Mouse (Mus musculus): ENCODE measurements at regions not wholly inside any gene's neighbourhood (a gene's known extent, or its start where the extent isn't known, plus 50 kb on each side); places are given as distances from the start of the nearest gene placed in this dataset.

DNA sequence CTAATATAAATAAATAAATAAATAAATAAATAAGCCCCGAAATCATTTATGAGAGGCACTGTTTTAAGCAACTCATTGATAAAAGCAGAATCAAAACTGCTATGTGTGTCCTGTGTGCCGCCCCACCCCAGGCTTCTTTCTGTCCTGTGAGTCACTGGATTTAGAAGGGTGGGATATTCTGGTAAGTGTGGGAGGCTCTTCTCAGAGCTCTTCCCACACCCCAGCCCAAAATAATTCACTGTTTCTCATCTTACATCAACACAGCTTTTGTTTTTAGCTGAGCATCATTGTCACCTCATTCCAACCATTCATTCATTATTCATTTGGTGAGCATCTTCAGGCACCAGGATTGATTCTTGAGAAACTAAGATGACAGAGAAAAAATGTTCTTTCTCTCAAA, 118.4 kb downstream of the Barx2 start:
- no peak for DNase-seq (ENCODE audit: low spot score)

DNA sequence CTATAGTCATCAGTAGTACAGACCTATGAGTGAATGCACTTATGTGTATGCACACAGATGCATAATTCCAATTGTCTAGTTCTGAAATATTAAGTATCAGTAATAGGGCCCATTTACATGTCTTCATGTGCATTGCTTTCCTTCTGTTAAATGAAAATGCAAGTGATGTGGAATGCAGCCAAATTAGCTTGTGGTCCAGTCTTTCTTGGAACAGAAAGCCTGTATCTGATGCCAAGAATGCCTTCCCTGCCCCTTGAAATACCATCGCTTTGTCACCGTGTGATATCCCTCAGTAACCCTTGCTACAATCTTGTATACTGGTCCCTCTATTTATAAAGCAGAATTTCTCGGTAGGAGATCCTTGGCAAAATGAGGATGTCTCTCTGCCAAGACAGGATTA, 137.3 kb downstream of the Barx2 start:
- no peak for DNase-seq (ENCODE audit: low spot score)

DNA sequence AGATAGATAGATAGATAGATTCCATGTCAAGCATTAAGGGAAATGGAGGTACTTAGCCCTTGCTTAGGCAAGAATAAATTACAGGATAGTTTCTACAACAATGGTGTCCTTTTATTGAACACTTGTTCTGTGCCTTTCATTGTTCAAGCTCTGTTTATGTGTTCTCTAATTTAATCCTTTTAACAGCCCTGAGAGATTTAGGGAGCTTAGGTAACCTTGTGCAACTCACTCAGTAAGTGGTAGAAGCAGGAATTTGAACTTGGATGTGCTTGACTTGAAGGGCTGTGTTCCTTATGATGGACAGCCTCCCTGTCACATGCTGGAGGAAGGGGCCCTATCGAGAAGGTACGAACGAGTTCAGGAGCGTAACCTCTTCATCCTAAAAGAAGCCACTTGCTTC, 147.9 kb downstream of the Barx2 start:
- DNase-seq (ENCODE audit: low spot score), result no peak

DNA sequence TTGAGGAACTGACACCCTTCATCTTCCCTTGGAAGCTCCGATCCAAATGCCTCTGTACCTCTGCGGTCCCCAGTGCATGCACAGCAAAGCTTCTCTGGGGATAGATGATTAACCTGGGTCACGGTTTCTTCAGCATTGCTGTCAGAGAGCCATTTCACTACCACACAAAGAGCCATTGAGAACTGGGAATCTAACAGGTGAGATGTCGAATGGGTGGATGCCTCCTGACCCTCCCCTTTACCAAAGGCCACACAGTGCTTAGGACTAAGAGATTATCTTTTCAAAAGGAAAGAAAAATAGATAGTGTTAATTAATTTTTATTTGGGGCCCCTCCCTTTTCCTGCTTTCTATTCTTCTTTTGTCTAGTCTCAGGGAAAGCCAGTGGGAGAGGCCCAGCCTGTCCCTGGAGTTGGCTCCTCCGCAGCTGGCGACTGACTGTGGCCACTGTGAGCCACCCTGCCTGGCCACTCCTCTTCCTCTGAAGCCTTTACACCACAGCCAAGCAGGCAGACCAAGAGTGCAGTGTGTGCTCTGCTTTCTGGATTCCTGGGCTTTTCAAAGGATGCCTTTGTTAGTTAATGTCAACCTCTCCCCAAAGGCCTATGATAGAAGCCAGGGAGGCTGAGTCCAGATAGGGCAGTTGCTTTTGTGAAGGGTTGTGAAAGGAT, 155.2 kb downstream of the Barx2 start:
- no peak for DNase-seq (ENCODE audit: low spot score)

DNA sequence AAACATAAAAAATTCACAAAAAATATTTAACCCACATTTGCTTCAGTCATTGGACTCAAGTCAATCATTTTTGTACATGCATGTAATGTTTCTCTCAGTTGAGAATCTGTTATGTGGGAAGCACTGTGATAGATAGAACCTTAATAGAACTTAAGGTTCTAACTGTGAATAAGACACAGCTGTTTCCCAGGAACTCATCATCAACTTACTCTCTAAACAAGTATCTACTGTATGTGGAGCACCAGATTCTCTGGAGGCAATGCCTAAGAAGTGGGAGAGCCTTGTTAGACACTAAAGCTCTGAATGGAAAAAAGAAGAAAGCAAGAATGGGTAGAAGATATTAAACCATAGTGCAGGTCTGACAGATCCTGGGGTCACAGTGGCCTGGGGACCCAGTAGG, 182.8 kb downstream of the Barx2 start:
- no peak for DNase-seq (ENCODE audit: low spot score)

DNA sequence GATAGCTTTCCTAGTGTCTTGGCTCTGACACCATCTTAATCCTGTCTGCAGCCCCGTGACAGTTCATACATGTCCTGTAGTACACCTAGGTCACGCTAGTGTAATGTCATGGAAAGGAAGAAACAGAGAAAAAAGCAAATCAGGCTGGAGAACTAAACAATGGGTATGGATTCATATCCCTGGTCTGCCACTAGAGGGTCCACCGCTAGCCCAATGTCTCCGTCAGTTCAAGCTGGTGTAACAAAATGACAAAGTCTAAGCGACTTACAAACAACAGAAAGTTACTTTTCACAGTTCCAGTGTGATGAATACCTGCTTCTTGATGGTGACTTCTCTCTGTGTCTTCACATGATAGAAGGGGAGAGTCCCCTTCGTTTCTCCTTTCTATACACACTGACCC, 194.0 kb downstream of the Barx2 start:
- no peak for DNase-seq (ENCODE audit: low spot score)

DNA sequence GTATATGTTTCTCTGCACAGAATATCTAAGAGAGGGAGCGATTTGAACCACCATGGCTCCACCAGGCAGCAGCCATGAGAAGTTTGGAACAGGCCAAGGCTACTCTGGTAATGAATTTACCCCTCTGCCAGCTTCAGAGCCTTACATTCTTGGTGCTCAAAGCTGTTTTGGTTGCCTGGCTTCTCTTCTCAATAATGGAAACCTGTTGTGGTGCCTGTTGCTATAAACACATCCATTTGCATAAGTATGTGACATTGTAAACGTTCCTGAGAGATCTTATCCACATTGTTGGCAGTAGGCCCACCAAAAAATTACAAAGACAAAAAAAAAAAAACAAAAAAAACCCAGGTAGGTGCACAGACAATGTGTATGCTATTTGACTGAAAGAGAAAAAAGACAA, 203.2 kb downstream of the Barx2 start:
- peak; percentile 21 for DNase-seq (ENCODE audit: low spot score)

DNA sequence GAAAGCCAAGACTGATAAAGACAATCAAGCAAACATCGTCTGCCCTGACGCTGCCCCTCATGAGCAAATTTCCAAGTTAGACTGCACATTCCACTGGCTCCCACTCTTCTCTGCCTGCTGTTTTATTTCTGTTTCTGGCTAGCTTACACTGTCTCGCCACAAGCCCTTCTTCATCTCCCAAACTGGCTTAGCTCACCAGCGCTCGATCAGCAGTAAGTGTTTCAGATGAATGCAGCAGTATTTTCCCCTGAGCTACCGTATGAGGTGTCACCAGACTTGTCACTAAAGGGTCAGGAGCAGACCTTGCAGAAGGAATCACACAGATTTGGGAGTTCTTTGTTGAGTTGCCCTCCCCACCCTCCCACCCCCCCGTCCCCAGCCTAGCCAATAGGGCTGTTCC, 206.6 kb downstream of the Barx2 start:
- no peak for DNase-seq (ENCODE audit: low spot score)

DNA sequence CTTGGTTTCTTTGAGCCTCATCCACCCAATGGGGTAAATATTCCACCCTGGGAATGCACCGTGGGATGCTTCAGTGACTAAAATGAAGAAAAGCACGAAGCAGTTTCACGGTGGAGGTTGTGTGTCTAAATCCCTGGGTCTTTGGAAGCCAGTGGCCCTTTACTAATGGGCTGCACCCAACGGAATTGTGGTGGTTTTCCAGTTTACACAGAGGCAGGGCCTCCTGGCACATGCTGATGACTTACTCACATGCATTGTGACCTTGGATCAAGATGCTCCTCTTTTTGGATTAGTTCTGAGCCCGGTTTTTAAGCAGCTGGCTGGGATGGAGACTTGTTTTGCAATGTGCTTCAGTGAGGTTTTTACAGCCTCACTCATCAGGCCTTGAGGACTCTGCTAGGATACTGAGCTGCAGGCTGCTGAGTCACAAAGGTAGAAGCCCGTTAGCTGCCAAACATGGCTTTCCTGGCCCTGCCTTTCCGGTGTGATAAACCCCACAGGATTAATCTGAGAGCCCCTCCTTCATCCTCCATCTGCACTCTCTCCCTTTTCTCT, 222.3 kb downstream of the Barx2 start:
- DNase-seq (ENCODE audit: low spot score), result no peak

DNA sequence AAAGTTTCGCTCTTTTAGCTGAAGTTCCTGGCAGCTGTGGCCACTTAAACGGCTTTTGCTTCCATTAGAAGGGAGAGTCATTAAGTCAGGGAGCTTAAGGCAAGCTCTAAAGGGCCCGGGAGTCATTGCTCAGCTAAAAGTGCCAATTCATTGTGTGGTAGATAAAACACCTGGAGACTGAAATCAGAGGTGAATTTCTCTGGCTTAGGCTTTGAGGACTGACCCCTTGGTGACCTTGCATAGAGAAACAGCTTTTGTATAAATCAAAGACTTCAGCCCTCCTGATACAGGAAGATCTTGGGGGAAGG, 224.1 kb upstream of the Tmem45b start:
- no peak for DNase-seq (ENCODE audit: low spot score)

DNA sequence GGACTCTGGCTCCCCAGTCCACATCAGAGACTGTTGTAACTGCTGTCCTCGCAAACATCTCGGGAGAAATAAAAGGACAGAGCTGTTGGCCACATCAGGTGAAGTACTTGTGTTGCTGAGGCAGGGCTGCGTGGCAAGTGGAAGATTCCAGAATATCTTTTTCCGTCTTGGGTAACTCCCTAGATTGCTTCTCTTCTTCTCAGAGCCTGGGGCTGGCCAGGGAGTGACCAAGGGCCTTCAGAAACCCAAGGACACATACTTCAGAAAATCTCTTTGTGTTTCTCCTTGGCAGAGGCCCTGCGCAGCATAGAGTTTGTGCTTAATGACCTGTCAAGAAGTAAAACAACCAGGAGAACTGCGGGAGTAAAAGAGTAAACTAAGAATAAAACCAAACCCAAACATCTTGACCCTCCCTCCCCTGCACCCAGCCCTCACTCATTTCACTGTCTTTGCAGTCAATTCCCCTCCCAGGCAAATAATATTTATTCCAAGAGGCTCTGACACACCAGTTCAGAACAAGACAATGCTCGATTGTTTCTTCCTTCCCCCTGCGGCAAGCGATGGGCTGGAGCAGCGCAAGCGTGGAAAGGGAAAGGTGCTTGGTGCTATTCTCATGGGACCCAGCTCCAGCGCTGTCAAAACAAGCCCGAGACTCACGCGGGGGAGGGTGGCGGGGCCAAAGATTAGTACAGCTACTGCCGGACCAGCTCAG, 223.6 kb upstream of the Tmem45b start:
- DNase-seq (ENCODE audit: low spot score), result peak; percentile 51

DNA sequence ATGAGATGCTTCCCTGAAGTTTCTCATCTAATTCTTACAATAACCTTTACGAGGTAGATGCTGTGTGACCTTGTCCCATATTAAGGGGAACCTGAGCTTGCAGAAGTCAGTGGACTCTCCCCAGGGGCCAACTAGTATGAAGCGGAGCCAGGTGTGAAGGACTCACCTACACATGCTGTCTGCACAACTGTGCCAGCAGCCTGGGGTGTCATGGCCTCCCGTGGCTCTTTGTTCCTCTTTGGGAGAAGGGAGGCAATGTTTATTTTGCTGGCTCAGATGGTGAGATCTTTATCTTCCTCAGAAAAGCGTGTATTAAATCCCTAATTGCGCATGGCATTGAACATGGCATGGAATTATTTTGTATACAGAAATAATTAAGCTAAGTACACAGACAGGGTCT, 222.2 kb upstream of the Tmem45b start:
- no peak for DNase-seq (ENCODE audit: low spot score)

DNA sequence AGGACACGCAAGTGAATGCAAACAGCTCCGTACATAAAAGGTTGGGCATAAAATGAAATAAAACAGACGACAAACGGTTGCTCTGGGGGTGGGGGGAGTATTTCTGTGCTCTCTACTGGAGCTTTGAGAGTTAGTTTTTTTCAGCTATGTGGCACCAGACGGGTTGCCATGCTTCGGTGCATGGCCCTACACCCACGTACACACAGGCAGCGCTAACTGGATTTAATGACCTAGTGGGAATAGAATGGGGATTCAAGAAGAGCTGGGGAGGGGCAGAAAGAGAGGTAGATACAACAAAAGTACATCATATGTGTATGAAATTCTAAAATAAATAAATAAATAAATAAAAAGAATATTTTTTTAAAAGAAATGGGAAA, 220.5 kb upstream of the Tmem45b start:
- DNase-seq (ENCODE audit: low spot score), result no peak

DNA sequence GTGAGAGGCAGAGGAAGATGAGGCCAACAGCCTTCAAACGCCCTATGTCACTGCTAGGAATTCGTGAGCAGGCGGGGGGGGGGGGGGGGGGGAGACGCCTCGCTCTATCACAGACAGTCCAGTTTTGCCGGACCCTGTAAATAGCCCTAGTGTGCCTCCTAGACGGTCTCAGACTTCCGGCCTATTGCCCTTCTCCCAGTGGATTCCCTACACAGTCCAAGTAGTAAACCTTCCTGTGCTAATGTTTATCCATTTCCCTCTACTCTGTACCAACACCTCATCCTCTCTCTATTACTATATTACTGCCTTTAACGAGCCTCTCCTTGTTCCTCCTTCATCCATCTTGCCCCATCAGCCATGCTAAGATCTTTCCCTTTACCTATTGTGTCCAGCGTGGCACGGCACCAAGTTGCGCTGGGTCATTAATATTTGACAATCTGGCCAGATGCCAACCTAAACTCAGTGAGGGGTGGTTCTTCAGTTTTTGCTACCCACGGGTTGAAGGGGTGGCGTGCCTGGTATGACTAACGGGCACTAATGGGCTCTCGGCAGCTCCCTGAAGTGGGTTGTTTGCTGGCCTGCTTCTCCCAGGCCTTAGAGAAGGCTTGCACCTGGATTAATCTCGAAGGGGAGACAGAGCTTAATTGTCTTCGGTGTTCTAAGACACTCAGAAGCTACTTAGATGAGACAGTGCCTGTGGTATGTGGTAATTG, 220.0 kb upstream of the Tmem45b start:
- DNase-seq (ENCODE audit: low spot score), result peak; percentile 17

DNA sequence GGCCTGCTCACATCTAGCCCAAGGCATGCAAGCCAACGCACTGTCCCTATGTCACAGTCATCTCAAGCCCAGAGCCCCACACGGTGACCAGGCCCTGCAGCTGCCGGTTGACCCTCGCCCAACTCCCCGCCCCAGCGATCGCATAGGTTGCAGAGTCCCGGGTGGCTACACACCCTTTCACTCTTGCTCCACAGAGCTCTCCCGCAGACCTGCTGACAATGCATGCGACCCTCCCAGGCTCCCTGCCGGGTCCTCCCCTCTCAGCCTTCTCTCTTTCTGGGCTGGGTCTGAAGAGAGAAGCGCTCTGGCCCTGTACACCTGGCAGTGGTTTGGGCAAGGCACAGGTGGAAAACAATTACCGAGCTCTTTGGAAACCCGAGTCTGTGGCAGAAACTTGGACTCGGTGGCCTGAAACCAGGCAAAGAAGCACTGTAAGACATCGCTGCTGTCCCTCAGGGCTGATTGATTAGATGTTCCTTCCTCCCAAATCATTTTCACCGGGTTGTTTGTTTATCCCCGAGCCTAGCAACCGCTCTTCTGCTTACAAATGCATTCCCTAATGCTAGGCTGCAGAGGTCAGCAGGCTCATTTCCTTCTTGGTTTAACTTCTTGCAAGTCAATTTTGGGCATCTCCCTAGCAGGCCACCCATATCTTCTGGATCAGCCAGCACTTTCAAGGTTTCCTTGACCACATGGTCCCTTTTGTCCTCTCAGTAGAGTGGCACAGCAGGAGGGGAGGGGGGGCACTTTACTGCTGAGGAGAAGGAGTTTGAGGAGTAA, 219.2 kb upstream of the Tmem45b start:
- DNase-seq (ENCODE audit: low spot score), result no peak

DNA sequence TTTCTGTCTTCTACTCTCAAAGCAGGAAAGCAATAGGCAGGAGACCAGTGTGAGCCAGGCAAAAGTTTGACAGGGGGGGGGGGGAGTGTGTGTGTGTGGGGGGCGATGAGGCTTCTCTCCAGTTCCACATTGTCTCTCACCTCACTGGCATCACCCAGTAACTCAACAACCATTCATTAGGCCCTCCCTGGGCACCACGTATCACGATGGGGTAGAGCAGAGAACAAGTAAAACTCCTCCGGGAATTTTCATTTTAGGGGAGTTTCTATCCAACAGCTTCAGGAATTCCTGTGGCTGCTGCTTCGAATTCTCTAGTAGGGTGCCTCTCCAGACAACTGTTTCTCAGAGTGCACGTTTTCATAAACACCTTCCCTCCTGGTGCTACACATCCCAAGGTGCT, 218.6 kb upstream of the Tmem45b start:
- no peak for DNase-seq (ENCODE audit: low spot score)

DNA sequence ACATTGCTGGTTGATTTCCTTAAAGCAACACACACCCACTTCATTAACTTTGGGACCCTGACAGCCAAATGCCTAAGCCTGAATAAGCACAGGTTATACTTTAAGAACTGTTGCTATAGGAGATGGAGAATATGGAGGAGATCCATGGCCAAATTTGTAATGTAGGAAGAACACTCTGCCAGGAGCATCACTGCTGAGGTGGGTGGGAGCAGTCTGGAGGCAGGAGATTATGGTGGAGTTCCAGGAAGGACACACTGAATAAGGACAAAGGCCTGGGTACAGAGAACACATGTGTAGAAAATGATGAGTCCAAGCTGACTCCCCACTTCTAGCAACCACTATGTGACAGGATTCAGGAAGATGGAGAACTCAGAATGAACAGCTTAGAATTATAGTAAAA, 212.9 kb upstream of the Tmem45b start:
- no peak for DNase-seq (ENCODE audit: low spot score)

DNA sequence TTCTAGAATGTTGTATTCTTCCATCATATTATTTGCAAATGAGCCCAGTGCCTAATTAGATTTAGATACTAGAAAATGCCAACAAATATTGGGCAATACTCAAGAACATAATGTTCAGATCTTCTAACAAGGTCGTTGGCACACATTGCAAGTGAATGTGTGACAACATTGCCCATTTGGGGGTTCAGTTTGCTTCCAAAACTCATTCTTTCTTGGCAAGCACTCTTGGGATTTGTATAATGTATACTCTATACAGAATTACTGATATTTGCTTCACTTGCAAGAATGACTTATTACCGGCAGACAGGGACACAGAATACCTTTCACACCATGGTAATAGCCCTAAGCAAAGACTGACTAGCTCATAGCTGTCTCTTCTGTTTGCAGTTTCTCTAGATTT, 194.8 kb upstream of the Tmem45b start:
- DNase-seq (ENCODE audit: low spot score), result no peak

DNA sequence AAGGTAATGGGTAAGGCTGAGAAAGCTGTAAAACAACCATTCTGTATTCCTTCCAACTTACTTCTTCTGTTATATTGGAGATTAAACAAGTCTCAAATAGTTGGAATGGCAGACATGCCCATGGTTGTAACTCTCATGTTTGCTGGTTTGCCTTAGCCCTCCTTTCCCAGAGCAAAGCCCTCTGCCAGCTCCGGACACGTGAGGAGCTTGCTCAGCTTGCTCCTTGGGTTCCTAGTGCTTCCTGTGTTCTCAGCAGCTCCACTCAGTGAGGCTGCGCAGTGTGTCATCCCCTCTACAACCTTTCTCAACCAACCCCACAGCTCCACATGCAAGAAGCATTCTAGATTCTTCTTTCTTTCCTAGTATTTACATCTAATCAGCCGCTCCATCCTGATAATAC, 193.3 kb upstream of the Tmem45b start:
- DNase-seq (ENCODE audit: low spot score), result peak; percentile 12

DNA sequence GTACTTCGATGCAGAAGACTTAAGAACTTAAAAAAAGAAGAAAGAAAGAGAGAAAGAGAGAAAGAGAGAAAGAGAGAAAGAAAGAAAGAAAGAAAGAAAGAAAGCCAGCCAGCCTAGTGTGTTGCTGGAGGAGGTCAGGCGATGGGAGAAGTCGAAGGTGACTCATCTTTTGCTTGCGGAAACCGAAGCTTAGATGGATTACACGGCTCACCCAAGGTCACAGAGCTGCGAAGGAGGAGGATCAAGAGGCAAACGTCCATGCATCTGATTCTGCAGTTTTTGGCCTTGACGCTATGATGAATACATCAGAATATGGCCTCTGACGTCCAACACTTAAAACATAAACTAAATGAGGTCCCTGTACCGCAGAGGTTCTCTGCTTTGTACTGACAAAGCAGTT, 192.4 kb upstream of the Tmem45b start:
- DNase-seq (ENCODE audit: low spot score), result peak; percentile 19

DNA sequence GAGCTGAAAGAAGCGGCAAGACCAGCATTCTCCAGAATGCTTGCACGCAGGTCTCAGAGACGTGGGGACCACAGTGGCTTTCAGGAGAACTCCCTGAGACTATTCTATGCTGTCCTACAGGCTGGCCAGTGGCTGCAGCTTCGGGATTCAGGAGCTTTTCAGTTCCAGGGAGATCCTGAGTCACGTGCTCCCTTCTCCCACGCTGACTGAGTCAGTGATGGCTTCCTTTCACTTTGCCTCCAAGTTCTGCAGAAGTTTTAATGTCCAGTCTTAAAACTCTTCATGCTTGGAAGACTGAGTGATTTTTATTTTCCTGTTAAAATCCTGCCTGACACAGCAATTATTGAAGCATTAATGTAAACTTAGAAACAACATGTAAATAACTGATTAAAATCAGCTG, 190.5 kb upstream of the Tmem45b start:
- DNase-seq (ENCODE audit: low spot score), result no peak

DNA sequence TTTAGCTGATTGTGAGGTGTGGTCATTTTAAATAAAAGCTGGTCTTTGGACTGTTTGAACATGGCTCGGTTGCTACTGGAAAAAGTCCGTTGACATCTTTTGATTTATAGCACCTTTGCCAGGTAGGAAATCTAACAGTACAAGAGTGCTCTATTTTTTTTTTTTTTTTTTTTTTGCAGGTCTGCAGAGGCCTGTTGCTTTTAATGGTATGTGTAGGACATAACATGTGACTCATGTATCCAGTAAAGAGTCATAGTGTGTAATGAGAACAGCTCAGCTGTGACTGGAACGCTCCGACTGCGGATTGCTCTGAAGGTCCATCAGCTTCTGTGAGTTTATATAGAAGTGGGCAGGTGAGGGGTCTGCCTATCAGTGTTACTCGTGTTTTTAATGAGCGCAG, 190.0 kb upstream of the Tmem45b start:
- no peak for DNase-seq (ENCODE audit: low spot score)

DNA sequence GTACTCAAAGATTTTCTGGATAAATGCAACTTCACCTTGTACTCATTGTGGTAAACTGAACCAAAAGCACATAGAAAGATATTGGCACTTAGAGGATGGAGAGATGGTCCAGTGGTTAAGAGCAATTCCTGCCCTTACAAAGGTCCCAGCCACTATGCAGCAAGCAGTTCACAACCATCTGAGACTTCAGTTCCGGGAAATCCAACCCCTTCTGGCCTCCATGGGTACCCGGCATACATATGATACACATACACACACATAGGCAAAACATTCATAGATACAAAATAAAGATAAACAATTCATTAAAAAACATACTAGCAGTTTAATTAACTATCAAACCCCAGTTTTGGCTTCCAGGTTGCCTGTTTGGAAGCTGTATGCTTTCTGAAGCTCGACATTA, 189.5 kb upstream of the Tmem45b start:
- no peak for DNase-seq (ENCODE audit: low spot score)
